Mouse (Mus musculus) ovary, postnatal 10 days (tissue): ENCODE measurements around the gene Intu.

ENCODE experiments used
- DNase-seq: peaks from one replicate; pipeline ENCODE4 v3.0.0; 2022; ENCODE audit warnings: low spot score

The Intu gene

DNA sequence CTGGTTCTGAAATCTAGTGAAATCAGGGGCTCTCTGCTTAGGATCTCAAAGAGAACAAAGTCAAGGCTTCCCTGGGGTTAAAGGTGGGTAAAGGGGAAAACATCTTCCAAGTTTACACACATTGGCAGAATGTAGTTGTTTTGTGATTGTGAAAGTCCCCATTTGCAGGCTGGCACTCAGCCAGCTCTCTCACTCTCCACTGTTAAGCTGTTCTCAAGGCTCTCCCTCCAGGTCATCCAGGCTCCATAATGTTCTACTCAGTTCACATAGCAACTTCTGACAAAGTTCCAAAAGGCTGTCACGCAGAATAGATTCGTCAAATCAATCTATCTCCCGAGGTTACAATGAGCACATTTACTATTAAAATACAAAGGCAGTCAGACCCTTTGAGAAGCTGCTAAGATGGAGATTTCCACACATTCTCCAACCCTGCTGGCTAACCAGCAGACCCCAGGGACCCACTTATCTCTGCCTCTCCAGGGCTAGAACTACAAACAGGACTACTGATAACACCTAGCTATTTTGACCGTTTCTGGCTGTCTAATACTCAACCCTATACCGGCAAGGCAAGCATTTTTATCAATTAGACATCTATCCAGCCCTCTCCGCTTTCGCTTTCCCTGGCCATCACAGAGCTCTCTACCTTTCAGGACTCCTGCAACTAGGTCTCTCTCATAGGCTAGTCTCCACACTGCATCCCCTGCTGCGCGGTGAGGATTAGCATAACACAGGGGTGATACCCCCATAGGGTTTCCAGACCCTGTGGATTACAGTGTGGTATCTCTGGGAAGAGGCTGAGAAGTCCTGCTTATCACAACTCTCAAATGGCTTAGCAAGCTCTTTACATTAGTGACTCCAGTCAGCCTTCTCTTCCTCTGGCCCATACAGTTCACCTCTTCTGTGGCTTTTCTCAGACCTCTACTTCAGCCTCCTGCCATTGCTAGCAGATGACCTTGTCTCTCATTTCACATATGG, 2.8 kb upstream of the Intu start:
- DNase-seq: no peak

DNA sequence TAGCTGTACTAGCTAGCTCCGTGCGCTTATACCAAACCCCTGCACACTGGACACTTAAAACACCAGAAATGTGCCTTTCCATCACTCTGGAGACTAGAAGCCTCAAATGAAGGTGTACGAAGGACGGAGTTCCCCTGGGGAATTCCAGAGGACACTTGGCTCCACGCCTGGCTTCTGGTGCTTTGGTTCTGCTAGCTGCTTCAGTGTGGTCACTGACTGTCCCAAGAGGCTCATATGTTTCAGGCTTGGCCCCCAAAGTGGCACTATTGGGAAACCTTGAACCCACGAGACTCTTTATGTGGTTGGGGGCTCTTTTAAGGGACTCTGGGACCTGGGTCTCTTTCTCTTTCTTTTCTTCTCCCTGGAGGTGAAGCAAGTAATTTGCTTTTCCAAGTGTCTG, 2.1 kb upstream of the Intu start:
- no peak for DNase-seq

DNA sequence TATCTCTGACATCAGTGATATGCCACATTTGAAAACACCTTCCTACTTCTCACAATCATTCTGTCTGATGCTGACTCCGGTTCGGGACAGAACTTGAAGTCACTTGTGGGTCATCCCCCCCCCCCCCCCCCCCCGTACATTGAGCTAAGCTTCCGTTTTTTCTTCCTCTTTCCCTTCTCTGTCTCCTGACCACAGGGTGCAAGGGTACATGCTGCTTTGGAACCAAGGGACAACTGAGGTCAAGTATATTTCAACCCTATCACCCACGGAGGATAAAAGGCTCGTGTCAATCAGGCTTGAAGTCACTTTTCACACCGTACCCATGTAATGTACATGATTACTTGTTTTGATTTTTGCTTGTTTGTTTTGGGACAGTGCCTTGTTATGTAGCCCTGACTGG, 241 bp upstream of the Intu start:
- no peak for DNase-seq

DNA sequence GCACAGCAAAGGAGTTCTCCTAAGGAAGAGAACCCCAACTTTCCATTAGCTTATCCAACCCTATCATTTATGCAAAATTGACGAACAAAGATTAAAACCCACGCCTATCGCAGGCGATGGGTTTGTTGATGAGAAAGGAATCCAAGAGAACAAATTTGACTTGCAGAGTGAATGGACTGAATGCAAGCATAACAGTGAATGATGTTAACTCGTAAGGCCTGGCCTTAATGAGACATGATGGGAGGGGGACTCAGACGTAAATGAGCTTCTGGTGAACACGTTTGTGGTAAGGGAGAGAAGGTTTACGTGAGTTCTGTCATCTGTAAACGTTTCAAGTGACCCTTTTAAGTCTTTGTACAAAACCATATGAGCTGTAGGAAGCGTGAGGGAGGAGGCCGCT, 1.2 kb downstream of the Intu start:
- DNase-seq: no peak

DNA sequence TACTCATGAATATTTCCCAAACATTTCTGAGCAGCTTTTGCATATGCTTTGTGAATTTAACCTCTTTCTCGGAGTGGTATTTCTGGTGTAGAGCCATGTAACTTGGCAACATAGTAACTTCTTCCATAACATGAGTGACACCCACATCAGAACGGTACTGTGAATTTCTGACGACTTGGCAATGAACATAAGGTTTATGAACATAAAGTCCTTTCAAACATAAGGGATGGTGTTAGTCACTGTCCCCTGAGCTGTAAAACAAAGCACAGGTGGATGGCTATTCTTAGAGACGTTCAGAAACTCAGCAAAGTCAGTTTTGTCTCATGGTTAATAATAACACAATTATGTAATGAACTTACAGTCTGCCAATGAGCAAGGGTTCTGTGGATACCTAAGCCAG, 3.1 kb downstream of the Intu start:
- DNase-seq: no peak

DNA sequence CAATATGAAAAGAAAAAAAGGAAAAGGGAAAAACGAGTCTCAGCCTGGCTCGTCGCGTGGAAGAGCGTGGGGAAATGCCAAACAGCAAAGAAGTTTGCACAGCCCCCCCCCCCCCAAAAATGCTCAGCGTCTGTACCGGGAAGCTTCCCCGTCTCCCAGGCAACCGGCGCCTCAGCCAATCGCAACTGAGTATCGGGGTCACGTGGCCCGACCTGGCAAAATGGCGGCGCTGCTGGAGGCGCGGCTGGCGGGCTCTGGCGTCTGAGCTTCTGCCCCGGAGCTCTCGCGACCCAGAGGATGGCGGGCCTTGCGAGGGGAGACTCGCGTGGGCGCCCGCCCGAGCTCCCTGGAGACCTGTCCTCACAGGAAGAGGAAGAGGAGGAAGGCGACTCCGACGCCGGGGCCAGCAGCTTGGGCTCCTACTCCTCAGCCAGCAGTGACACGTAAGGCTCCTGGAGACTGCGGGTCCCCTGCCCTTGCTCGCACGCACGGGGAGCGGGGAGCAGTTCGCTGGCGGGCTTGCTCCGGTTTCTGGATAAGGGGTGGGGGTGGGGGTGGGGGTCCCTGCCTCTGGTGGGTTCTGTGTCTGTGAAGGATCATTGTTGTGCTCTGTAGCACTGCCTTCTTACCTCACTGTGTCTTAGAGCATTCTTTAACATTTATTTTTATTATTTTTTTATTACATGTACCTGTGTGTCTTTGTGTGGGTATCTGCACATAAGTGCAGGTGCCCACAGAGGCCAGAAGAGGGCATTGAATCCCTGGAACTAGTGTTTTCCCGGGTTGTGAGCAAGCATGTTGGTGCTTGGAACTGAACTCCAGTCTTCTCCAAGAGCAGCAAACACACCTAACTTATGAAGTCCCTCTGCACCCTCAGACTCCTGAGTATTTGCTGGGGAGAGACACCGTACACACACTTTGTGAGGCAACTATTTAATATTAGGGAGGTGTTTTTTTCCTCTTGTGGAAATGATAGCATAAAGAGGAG, 9.8 kb downstream of the Intu start:
- peak; percentile 85 for DNase-seq

DNA sequence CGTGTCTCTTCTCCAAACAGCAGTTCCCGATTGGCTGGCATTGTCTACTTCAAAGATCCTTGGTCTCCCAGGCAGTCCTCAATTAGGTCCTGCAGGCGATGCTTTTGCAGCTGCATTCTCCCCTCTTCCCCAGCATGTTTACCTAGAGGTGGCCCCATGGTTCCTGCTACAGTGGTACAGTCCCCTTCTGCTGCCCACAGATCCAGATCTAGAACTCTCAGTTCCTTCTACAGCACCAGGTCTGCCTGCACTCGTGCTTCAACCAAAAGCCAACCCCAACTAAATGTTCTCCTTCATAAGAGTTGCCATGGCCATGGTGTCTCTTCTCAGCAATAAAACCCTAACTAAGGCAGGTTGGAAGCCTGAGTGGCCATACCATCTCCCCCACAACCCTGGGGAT, 15.5 kb downstream of the Intu start:
- DNase-seq: no peak

DNA sequence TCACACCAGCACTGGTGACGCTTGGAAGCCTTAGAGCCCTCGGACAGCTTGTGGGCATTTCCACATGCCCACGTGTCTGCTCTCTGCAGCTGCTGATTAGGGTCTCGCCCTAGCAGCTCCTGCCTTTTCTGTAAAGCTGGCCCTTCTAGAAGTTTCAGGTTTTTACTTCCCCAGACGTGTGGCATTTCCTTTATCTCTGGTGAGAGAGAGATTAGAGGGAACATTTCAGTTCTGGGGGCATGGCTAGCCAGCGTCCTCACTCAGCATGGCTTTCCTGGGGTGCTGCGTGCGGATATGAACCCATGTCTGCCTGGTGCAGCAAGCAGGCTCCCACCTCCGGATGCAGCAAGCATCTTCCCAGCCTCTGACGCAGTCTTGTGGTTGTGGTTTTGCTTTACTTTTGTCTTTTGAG, 121.9 kb downstream of the Intu start:
- DNase-seq: no peak

DNA sequence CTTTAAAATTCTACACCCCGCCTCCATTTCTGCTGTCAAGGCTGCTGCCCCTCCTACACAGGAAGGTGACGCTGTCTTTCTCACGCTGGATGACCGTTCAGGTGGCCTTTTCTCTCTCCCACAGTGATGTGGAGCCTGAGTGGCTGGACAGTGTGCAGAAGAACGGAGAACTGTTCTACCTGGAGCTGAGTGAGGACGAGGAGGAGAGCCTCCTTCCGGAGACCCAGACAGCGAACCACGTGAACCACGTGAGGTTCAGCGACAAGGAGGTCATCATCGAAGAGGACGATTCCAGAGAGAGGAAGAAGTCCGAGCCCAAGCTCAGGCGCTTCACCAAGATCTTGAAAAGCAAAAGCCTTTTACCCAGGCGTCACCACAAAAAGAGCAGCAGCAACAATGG, 122.5 kb downstream of the Intu start:
- DNase-seq: no peak

DNA sequence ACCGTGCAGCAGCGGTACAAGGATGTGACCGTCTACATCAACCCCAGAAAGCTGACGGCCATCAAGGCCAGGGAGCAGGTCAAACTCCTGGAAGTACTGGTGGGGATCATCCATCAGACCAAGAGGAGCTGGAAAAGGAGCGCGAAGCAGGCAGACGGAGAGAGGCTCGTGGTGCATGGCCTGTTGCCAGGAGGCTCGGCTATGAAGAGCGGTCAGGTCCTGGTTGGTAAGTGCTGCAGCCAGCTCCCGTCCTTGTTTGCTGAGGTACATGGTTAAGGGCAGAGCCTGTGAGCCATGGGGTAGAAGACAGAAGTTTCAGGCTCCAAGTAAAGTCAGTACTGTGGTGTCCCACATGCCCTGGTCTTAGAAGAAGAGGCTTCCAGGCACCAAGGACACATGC, 122.9 kb downstream of the Intu start:
- DNase-seq: no peak

DNA sequence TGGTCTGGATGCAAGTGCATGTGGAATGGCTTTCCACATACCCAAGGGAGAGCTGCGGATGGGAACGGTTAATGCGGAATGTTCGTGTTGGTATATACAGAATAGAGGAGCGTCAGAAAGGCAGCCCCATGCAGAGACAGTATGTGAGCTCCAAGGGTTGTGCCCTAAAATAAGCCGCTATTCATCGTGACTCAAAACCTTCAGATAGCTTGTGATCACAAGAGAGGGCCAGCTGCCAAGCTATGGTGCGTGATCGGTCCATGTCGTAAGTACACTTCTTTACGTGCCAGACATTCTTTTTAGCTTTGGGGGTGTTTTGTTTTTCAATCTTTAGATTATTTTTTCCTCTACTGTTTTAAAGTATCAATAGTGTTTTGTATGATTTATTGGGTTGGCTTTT, 124.5 kb downstream of the Intu start:
- DNase-seq: no peak

DNA sequence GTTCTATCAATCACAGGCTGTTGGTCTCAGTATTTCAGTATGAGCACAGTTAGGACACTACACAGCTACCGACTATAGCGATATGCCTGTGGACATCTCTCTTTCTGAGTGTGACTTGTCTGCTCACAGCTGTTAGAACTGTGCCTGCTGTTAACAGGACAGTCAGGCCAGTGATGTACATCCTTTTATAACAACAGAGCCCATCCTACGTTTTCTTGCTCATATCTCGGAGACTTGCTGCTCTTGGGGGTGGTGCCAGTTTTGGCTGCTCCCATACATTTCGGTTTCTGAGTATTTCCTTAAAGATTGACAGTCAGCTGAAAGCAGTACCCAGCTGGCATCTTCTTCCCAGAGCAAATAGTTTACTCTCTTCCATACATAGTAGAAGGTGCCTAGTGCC, 125.3 kb downstream of the Intu start:
- no peak for DNase-seq

DNA sequence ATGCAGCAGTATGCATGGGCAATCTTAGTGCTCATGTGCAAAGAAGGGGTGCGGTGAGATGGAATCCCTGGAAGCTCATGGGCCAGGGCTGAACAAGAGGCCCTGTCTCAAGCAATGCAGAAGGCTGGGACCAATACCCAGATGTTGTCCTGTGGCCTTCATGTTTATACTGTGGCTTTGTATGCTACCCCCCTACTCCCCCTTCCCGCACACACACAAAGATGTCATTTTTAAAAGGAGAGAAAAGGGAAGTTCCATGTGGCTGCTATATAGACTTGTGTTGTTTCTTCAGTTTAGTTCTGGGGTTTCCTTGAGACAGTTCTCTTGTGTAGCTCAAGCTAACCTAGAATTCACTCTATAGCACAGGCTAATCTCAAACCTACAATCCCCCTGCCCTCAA, 129.1 kb downstream of the Intu start:
- no peak for DNase-seq

DNA sequence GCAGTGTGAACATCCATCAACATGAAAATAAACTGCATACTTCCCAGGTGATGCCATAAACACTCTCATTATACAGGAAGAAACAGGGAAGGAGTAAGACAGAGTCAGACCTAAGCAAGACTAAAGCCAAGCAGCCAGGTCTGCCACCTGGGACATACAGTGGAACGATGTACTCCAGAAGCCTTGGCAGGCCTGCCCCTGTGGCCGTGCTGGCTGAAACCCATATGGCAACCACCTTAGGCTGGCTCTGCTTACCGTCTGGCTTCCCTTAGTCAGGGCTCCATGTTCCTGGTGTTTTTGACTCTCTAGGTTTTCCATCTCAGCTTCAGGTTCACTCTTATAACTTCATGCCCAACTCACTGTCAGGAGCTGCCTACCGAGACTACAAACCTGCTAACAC, 135.0 kb downstream of the Intu start:
- DNase-seq: no peak

DNA sequence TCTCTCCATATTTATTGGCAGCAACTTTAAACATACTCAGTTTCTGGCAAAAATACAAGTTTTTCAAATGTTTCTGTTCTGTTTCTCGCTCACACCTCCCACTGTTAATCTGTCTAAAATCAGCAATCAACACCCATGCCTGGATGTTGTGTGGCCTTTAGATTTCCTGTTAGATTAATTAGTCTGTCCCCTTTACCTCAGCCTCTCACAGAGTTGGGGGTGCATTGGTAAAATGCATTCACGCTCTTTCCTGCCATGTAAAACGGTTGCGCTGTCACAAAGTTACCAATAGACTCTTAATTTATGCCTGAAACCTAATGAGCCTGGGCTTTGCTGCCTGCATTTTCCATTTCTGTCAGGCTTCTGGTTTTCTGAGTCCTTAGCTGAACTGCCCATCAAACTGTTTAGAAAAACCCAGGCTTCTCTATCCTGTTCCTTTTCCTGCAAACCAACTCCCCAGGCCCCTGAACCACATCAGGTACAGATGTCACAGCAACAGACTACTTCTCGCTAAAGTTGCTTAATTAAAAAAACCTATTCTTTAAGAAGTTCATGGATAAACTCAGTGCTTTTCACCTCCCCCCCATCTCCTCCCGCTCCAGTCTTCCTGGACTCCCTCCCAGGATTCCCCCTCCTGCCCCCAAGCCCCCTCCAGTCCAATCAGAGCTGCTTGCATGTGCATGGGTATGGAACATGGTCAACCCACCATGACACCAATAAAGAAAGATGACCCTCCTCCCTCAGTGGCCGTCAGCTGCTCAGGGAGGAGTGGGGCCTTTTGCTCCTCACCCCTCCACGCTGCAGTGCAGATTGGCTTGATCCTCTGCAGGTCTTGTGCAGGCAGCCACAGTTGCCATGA, 136.0 kb downstream of the Intu start:
- DNase-seq: no peak

DNA sequence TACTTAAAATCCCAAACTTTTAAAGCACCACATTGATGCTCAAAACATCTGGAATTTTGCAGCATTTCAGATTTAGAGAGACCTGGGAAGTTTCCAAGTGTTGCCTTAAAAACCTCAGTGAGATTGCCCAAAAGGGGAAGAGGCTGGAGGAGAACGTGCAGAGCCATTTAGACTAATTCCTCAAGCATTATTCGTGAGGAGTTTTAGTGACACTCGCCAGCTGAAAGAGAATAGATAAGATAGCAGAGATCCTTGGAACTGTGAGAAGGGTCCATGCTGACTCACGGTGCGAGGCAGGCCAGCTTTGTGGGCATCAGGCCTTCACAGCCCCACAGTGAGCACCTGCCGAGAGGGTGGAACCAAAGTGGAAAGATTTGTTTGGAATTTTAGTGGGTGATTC, 137.8 kb downstream of the Intu start:
- no peak for DNase-seq

DNA sequence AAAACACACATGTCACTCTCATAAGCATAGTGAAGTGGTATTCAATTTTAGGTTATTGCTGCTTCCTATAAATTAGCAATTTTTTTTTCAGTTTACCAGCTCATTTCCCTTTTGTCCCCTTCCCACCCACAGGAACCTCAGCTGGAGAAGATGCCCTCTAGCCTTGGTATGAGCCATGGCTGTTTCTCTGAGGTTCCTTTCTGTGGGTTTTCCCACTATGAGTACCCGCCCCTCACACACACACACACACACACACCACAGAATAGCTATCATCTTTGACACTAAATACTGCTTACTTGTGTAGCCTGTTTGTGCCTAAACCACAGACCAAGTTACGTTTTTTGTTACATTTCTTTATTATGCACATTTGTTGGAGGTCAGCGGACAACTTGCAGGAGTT, 138.3 kb downstream of the Intu start:
- DNase-seq: no peak

DNA sequence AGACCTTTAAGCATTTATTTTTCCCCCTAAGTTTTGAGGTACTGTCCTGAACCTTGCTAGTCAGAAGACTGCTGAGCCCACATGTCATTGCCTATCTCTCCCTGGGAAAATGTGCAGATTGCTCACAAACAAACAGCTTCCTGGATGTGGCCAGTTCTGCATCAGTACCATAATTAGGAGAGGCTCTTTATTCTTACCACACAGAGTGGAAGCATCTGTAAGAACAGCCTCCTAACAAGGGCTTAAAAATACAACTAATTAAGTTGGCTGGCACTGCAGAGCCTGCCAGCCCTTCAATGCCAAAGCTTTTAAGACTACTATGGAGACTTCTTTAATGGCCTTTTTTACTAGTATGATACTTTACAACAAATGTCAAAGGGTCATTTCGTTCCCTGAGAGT, 142.4 kb downstream of the Intu start:
- no peak for DNase-seq

DNA sequence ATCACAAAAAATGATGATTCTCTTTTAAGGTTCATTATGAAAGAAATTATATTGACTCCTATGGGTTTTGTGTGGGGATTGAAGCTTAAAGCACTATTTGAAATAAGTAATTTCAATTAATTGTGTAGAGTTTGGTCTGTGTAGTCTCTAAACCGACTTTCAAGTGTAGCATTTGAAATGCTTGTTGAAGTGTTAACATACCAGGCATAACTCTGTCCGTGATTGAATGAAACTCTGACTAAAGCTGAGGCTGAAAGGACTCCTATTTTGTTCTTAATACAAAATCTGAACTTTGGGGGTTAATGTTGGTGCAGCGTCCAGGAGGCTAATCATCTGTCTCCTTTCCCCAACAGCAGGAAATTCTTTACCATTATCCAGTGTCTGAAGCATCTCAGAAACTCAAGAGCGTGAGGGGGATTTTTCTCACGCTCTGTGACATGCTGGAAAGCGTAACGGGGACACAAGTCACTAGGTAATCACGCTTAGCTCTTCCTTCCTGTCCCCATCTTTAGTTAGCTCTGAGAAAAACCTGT, 143.9 kb downstream of the Intu start:
- DNase-seq: no peak

DNA sequence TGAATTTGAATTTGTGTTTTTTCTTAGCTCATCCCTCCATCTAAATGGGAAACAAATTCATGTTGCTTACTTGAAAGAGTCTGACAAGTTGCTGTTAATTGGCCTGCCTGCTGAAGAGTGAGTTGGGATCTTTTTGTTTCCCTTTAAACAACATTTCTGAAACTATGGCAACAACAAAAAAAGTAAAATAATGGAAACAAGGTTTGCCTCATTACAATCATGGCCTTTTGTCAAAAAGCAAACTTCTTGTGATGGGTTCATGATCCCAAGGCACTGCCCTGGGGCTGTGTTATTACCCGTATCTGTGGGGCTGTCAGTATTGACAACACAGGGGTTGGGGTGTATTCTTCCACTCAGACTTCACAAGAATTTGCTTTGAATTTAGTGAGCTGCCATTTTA, 147.8 kb downstream of the Intu start:
- DNase-seq: no peak

DNA sequence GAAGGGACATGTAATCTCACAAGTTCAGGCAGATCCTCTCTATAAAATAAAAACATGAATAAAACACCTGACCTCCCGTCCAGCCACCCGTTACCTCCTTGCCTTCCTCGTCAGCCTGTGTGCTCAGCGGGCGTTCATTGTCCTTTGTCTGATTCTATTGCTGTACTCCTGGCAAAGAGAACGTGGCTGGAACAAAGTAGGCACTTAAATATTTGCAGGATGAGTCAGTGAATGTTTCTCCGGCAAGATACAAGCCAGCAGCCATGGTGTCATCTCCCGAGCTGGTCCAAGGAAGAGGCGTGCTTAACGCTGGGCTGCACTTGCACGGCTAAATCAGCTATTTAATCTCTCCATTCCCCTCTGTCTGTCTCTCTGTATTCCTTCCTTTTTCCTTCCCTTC, 151.3 kb downstream of the Intu start:
- no peak for DNase-seq

DNA sequence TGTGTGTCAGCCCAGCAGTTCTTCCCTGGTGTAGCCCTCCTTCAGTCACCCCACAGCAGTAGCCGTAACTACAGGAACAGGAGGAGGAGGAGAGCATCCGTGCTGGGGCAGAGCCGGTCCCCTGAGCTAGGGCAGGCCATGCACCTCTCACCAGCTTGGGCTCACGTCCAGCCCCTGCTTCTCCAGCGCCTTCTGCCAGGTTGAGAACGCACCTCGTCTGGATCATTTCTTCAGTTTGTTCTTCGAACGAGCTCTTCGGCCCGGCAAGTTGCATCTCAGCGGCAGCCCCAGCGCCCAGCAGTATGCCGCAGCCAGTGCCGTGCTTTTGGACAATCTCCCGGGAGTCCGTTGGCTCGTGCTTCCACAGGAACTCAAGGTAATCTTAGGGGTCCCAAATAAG, 152.1 kb downstream of the Intu start:
- DNase-seq: no peak
